Mouse (Mus musculus): ENCODE data around the gene Tspan31.

DNA sequence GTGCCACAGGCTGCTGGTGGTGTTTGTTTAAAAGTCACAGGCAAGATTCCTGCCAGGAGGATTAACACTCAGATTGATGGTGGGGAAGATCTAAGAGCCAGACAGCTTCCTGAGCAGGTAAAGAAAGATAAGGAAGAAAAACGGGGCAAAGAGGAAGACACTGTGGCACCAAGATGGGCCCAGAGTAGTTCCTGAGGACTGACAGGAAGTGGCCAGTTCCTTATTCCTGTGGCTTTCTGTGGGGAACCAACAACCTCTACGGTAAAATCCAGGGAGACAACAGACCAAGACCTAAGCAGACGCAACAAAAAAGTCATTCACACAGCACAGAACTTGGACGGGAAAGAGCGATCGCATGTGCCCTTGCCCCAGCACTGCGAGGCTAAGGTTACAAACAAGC lies 33.6 kb upstream of the Tspan31 start:
- TF ChIP-seq POLR2A (IDR thresholded peaks at IDR 0.05; ENCODE audit: borderline replicate concordance, insufficient read depth, low read length): no peak
- no peak for TF ChIP-seq CTCF (IDR thresholded peaks at IDR 0.05; ENCODE audit: borderline replicate concordance, insufficient read depth, low read depth, low read length)

All from cerebellum, adult 2 months (tissue).